Mouse (Mus musculus): ENCODE data around the gene H2afj. TPM values are rescaled to one million over a fixed set of nuclear protein-coding genes. Genes with fewer than 3 reads are reported as not detected.
"Not testable (repeated sequence)": the region's sequence is repeated elsewhere in the genome, so short reads cannot be mapped to it uniquely, and the experiment has no call there.

Gene H2afj
- 10 to 100 TPM; 54.6 to 70.6 TPM for total RNA-seq (2021)
- long read RNA-seq, transcript H2afj-201 (1 exons, 1,831 nt), result major isoform, 157 of 158 reads
- long read RNA-seq, partial matches to known transcripts, result 0 of 158 reads
- long read RNA-seq, other reads (novel, unspliced or antisense), result 0 of 158 reads

DNA sequence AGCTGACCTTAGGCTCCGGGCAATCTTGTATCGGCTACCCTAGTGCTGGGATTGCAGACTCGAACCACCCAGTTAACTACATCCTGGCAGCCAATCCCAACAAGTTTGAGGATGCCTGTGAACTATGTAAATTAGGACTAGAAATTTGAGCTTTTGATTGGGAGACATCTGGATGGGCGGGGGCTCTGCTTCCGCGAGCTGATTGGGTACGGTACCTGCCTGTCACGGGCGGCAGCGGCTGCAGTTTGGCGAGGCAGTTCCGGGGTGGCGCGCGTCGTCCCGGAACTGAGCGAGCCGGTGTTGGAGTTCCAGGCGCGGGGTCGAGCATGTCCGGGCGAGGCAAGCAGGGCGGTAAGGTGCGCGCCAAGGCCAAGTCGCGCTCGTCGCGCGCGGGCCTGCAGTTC is at the start of gene H2afj:
Gene H2afj, plus strand, starts transcription at position 231 of the 404 bp plus-strand sequence.
- DNase-seq (ENCODE audit: low spot score in 2 of 2), result peak; percentile 99 to 100

DNA sequence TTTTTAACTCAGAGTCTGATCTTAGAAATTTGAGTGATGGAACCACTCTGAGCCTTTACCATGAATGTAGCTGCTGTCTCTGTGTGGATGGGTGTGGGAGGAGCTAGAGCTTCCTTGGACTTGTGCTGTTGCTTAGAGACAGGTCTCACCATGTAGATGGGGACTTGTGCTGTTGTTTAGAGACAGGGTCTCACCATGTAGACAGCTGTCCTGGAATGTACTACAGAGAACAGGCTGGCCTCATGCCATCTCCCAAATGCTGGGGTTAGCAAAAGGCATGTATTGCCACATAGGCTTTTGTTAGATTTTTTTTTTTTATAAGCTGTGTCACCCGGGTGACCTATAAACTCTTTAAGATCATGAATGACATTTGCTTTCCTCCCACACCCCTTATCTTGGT is 44.1 kb upstream of the H2afj start:
- DNase-seq (ENCODE audit: low spot score in 2 of 2), result peak in 1 of 2 experiments; percentile 10

DNA sequence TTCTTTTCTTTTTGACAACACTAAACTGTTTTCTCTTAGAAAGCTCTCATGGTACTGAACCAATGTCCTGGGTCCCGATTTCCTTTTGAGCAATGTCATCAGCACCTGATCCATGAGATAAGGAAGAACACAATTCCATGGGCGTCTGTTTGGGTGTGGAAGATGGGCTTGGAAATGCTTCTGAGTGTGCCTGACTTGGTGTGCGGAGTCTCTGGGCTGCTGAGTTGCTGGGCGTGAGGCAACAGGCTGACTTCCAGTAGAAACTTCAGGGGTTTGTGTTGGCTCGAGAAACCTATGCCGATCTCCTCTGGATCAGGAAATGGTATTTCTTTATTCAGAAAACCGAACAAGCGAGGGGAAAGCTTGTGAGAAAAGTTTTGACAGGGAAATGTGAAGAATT is 38.9 kb upstream of the H2afj start:
- no peak for DNase-seq (ENCODE audit: low spot score in 2 of 2)

DNA sequence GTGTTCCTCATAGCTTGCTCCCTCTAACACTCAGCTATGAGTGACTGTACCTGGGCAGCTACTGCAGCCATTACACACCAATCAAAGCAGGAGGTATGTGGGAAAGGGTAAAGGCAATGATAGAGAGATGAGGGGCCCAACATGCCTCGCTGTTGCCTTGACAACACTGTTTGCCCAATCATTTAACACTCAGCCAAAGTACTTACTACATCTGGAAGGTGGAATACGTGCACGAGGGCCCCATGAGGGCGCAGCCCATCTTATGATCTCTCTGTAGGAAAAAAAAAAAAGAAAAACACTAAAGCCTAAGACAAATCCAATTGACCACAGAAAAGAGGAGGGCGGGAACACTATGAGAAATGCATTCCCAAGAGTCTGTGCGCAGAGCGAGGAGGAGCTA is 38.2 kb upstream of the H2afj start:
- DNase-seq (ENCODE audit: low spot score in 2 of 2), result no peak

DNA sequence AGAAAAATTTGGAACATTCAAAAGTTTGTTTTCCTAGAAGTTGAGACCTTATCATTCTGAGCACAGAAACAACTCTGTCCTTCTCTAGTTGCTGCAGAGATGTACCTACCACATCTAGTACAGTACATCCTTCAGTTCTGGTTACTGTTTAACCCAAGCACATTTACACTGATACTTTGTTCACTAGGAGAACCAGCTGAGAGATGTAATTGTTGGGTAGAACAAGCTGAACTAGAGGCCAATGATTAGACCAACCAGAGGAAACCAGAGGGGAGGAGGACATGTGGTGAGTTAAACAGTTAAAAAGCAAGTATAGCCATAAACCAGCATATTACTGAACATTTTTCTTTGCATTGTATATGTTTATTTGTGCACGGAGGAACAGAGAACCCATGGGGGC is 31.7 kb upstream of the H2afj start:
- no peak for DNase-seq (ENCODE audit: low spot score in 2 of 2)

DNA sequence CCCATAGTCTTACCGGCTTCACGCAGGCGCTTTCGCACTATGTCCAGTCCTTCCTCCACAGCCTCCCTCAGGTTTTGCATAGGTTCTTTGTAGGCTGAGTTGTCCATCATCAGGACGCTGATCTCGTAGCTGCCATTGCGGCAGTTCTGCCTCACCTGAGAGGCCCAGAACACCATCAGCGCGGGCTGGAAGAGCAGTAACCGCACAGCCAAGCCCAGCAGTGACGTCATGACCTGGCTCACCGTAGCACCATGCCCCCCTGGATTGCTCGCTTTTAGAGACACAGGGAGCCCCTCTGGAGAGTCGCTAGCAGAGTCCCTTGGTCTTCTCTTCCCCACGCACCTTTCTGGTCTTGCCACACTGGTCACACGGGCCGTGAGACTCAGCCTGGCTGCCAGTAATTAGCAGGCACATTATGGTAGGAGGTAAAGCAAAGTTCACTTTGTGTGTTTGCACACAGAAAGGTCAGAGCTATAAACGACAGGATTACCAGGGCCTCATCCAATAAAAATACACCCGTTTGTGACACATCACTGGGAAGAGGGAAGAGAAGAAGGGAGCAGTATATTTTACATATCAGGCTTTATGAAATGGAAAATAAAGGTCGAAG is 26.6 kb upstream of the H2afj start, which contains the start of gene Gucy2c:
Gene Gucy2c, minus strand, starts transcription at position 389 of the 610 bp plus-strand sequence.
- no peak for DNase-seq (ENCODE audit: low spot score in 2 of 2)

DNA sequence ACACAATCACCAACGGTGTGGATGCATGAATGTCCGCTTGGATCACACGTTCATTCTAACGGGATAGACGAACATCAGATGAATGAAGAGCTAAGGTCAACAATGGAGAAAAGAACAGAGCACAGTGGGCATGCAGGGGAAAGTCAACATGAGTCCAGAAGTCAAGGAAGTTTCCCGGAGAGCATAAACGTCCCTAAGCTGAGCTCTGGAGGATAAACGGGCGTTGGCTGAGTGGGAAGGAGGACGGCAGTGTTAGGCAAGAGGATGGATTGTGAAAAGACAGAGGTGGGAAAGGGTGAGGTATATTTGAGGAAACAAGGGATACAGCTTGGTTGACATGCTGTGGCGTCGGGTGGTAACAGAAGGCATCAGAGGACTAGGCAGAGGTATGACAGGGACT is 25.9 kb upstream of the H2afj start:
- DNase-seq (ENCODE audit: low spot score in 2 of 2), result no peak

GRCm38 (mm10) chr6:136782761-136783160 is 25.3 kb upstream of the H2afj start:
- no peak for DNase-seq (ENCODE audit: low spot score in 2 of 2)

- DNase-seq (ENCODE audit: low spot score in 2 of 2), result no peak
These were observed 18.6 kb upstream of the H2afj start for GRCm38 (mm10) chr6:136789391-136789971.

DNA sequence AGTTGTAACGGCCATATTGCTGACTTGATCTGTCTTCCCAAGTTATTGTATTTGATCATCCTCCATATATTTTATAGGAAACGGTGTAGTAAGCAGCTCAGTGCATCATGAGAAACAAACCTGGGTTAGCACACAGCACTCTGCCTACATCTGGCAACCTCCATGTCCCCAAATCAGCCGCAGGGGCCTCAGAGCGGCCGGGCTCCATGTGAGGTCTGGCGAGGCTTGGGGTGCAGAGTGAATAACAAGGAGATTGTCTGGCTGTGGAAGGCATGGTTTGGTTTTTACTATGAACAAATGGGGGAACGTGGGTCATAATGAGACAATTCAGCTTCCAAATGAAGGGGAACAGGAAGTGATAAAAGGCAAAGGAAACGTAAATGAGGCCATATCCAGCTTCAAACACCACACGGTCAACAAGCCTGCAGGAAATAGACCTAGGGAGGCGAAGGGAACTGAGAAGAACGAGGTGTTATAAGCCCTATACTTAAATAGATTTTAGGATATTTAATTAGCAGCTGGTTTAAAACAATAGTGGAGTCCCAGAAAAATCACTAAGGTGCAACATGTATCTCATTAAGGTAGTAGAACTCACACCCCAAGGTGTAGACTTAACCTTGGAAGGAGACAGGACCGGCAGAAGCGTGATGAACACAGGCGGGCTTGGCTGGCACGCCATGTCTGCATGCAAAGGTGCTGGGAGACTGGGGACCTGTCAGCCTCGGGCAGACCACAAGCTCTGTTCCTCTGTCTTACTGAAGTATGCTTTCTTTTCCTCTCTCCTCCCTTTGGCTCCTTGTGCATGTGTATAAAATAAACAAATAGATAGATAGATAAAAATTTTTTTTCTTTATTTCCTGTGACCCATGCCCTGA is 14.9 kb upstream of the H2afj start:
- no peak for DNase-seq (ENCODE audit: low spot score in 2 of 2)

GRCm38 (mm10) chr6:136793831-136794525 is 14.1 kb upstream of the H2afj start:
- DNase-seq (ENCODE audit: low spot score in 2 of 2), result no peak

DNA sequence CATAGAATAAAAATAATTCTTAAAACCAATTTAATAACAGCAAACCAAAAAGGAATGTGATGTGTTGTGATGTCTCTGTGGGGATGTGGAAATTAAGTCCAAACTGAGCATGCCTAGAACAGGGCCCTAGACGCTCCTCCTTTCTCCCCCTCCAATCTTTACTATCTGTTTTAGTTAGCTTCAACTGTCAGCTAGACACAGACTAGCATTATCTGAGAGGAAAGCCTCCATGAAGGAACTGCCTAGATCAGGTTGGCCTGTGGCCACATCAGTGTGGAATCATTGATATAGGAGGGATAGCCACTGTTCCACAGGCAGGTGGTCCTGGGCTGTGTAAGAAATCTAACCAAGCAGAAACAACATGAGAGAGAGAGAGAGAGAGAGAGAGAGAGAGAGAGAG is 12.9 kb upstream of the H2afj start:
- no peak for DNase-seq (ENCODE audit: low spot score in 2 of 2)

- DNase-seq (ENCODE audit: low spot score in 2 of 2), result no peak
These were observed 12.2 kb upstream of the H2afj start for GRCm38 (mm10) chr6:136795850-136796249.

DNA sequence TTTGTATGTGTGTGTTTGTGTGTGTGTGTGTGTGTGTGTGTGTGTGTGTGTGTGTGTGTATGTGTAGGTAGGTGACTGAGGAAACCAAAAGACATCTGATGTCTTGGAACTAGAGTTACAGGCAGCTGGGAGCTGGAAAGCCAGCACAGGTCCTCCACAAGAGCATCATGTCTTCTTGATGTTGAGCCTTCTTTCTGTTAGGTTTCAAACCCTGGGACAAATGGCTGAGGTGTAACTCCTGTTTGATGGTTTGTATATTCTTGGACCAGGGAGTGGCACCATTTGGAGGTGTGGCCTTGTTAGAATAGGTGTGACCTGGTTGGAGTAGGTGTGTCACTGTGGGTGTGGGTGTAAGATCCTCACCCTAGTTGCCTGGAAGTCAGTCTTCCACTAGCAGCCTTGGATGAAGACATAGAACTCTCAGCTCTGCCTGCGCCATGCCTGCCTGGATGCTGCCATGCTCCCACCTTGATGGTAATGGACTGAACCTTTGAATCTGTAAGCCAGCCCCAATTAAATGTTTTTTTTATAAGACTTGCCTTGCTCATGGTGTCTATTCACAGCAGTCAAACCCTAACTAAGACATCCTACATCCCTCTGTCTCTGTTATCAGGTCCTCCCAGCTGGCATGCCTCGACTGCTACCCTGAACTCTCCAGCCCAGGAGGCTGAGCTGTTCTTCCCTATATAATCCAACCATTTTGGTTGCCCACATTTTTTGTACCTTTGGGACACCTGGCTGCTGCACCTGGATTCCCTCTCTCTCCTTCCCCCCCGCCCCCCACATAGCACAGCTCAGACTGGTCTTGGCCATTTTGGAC is 10.0 kb upstream of the H2afj start:
- DNase-seq (ENCODE audit: low spot score in 2 of 2), result not testable (repeated sequence)

- no peak for DNase-seq (ENCODE audit: low spot score in 2 of 2)
These were observed 7.3 kb upstream of the H2afj start for GRCm38 (mm10) chr6:136800710-136801109.

DNA sequence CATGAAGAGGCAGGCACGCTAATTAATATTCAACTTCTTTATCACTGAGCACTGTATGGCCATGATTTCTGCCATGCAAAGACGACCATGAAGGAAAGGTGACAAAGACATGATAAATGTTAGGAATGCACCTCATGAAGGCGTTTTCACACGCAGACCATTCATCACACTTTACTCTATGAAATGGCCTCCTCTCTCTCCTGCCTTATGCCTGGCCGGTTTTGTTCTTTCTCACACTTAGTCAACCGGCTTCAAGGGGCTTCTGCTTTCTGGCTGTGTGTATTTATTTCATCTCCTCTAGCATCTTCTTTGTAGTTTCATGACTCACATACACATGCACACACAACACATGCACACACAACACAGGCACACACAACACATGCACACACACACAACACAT is 6.8 kb upstream of the H2afj start:
- no peak for DNase-seq (ENCODE audit: low spot score in 2 of 2)

- DNase-seq (ENCODE audit: low spot score in 2 of 2), result no peak
These were observed 4.8 kb upstream of the H2afj start for GRCm38 (mm10) chr6:136803093-136803738.

GRCm38 (mm10) chr6:136803739-136804633 is 4.1 kb upstream of the H2afj start, which contains the start of gene Hist4h4:
Gene Hist4h4, minus strand, starts transcription at chr6:136804415.
- peak; percentile 99 for DNase-seq (ENCODE audit: low spot score in 2 of 2)
